Mouse (Mus musculus) bone marrow, adult 2 months (tissue): ENCODE measurements around the gene Slc7a9.

Experiments used
- CTCF ChIP-seq: fragments of 200-500 bp; IDR thresholded peaks from 2 replicates; pipeline ENCODE4 v1.5.1; 2011; ENCODE audit warnings: low read length, control low read depth; ENCODE audit not compliant: control insufficient read depth, insufficient read depth
- POLR2A ChIP-seq: fragments of 200-500 bp; IDR thresholded peaks from 2 replicates; pipeline ENCODE4 v1.6.1; 2011; ENCODE audit warnings: low read depth, mild to moderate bottlenecking, control low read depth, low read length, borderline replicate concordance; ENCODE audit not compliant: control insufficient read depth

GRCm38 (mm10) chr7:35415226-35415625, 33.4 kb upstream of the Slc7a9 start:
- no peak for TF ChIP-seq POLR2A
- no peak for TF ChIP-seq CTCF
